Mouse (Mus musculus) A20 (cell line): ENCODE data around the gene Shroom2.
"Not testable (repeated sequence)": the region's sequence is repeated elsewhere in the genome, so short reads cannot be mapped to it uniquely, and the experiment has no call there.

Source experiments
- DNase-seq: peaks from one replicate; pipeline ENCODE4 v3.0.0-alpha.2; 2011; ENCODE audit warnings: low read depth, low spot score

Gene Shroom2

DNA sequence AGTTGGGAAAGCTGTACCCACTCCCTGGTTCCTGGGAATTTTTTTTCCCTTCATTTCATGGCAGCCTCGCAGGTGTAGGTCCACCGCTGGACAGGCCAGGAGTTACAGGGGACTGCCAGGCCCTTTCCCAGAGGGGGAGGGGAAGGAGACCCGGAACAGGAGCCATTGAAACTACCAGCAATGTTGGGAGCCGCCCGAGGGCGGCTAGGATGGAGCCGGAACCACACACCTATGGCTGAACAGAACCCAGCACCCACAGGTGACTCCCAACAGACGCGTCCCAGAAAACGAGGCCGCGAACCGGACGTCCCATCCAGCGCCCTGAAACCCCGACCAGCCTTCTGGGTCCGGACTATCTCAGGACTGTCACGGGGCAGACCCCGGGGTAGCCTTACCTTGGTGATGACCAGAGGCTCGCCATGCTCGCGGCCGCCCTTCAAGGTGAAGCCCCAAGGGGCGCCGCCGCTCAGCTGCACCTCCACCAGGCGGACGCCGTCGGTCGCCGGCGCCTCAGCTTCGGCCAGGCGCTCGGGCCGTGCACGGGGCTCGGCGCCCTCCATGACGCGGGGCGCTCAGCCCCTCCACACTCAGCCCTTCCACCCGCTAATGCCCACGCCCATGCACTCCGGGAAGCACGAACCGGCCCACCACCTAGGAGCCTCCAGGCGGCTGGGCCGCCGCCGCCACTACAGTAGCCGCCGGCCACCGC lies at the start of gene Shroom2:
Gene Shroom2 (minus strand): TSS at position 575 of the 709 bp plus-strand sequence.
- no peak for DNase-seq

DNA sequence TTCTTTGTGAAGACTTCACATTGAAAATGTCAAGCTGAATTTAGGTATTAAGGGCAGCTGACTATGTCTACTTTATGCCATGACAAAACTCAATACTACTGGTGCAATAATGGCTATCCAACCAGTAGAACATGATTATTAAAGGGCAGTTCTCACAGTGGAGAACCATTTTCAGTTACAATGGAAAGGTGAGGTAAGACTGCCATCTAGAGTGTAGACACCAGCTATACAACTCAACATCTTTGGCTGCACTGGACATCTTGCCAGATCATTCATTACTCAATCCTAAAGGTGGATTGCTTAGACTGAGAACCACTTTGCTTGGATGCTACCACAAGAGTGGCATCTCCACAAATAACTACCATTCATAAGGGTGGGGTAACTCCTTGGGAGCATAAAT lies 49.7 kb upstream of the Shroom2 start:
- peak; percentile 18 for DNase-seq

DNA sequence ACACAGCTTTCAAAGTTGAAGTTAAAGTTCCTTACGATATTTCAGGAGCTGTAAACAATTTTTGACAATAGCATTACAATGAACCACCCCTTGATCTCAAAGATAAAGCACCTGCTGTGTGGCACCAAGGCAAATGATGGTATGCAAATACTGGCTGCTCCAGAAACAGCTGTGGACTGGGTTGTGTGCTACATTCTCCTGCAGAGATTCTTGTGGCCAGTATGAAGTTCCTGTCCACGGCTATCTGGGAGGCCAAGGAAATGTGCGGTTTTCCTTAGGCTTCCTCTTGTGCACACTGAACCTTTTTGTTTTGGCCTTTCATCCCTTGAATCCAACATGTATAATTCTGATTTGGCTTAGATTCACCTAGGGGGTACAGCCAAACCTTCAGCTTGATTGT lies 44.1 kb upstream of the Shroom2 start:
- DNase-seq: peak; percentile 29

DNA sequence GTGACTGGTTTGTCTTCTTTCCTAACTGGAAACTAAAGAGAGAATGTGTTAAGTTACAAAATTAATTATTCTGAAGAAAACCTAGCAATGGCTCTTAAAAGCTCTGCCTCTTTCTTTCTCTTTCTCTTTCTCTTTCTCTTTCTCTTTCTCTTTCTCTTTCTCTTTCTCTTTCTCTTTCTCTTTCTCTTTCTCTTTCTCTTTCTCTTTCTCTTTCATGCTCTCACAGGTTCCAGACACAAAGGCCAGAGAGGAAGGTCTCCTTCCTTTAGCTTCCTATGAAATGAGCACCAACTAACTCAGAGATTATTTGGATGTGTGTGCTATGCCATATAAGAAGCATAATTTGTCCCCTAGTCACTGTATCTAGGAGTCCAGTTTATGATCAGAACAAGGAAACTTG lies 36.1 kb upstream of the Shroom2 start:
- DNase-seq: no peak

DNA sequence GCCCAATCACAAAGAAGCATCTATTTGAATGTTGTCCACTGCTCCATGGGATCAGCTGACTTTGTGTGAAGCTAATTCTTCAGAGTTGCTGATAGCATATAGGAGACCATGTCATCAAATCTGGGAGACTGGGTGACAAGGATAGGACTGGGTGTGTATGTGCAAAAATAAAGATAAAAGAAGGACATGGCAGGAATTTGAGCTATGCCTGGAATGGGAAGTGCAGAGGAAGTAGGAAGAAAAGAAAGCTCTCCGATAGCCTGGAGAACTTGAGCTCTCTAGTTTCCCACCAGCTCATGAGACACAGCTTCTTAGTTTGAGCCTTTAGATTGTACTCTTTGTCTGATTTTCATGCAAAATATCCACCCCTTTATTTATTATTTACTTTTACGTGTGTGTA lies 19.3 kb upstream of the Shroom2 start:
- no peak for DNase-seq

DNA sequence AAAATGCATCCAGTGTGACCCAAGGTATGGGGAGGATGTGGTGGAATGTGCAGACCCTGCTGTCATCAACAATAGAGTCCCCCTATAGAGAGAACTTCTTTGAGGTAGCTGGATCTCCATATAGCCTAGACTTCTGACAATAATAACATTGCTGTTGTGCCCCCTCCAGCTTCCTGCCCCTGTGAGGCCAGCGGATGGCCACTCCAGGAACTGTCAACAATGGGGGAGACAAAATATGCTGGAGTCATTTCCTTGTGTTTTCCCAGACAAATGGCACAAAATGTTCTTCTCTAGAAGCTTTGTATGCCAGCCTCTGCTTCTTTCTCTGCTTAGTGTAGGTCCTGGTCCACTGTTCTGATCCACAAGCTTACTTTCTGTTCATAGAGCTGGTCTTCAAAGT lies 18.9 kb upstream of the Shroom2 start:
- no peak for DNase-seq

DNA sequence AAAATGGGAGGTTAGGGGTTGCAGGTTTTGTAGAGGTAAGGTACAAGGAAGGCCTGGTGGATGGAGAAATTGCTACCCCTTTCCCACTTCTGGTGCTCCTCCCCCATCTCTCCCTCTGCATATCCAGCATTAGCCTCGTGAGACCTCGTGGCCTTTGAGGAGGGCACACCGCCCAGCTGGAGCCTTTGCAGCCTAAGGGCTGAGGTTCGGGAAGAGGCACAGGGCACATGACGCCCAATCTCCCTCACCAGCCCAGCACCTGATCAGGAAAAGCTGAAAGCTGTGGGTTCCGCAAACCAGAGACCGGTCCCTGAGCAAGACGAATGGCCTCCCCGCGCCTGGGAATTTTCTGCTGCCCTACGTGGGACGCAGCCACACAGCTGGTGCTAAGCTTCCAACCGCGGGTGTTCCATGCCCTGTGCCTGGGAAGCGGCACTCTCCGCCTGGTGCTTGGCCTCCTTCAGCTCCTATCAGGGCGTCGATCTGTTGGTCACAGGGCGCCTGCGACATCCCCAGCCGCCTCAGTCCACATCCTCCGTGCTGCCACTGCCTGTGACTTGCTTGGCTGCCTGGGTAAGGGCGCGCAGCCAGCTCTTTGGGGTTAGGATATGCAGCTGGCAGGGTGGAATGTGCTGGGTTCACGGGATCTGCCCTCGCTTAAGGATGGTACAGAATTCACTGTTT lies 12.6 kb upstream of the Shroom2 start, which contains the start of gene Gpr143:
Gene Gpr143 (plus strand): TSS at position 202 of the 684 bp plus-strand sequence.
- DNase-seq: no peak

DNA sequence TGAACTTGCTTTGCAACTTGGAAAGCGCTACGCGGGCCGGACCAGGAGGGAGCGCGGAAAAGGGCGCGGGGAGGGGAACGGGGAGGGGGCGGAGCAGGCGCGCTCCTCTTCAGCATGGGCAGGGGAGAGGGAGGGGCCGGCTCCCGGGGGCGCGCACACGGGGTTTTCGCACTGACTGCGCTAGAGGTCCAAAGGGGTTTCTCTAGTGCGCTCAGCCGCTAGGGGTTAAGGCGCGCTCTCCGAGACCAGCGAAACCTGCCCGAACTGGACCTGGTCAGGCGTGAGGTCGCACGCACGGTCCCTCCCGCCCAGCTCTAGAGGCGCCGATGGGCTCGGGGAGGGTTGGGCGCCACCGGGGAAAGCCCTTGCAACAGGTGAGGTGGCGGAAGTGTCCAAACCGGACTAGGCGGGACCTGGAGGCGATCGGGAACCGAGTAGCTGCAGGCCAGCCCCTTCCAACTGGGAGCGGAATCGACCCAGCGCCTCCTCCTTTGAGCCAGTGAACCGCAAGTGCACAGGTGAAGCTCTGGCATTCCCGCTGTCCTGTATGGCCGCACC lies 414 bp upstream of the Shroom2 start:
- no peak for DNase-seq

DNA sequence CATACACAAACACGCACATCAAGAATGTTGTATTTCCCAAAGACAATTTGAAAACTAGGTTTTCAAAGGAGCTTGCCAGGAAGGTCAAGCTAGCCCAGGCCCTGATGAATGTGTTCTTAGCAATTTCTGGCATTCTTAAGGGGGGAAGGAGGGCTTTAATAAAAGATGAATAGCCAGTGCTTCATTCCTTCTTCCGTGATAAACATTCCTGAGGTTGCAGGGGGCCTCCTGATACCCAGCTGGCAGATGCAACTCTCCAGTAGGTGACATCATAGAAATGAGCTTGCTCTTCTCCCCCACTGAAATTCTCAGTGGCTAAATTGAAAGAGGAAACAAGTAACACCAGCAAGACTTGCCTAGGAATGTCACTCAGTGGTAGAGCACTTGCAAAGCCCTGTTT lies 5.1 kb downstream of the Shroom2 start:
- DNase-seq: no peak

DNA sequence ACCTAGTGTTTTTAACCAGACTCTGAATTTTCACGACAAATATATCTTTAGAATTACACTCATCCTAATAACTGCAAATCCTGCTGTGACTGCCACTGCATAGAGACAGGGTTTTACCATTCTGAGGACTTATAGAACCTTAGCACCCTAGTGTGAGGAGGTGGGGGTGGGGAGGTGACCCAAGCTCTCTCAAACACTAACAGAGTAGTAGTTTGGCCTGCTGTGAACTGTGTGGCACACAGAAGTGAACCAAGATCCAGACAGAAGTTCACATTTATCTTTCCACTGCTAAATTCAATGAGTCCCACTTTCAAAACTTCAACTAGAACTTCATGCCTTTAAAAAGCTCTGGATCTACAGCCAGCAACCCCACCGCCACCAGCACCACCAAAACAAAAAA lies 6.4 kb downstream of the Shroom2 start:
- no peak for DNase-seq

DNA sequence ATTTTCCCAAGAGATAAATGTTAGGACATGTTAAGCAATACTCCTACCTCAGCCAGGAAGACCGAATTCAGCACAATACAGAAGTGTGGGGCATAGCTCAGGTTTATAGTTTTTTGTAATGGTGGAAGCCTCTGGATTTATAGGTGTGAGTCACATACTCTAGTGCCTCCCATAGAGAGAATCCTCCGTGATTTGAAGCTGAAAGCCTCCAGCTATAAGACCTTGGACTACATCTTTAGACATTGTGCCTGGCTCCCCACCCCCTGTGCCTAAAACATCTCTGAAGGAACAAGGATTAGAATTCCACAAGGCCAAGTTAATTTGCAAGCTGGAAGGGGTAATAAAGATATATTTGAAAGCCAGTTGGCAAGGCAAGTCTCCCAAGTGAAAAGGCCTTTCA lies 6.8 kb downstream of the Shroom2 start:
- DNase-seq: no peak

DNA sequence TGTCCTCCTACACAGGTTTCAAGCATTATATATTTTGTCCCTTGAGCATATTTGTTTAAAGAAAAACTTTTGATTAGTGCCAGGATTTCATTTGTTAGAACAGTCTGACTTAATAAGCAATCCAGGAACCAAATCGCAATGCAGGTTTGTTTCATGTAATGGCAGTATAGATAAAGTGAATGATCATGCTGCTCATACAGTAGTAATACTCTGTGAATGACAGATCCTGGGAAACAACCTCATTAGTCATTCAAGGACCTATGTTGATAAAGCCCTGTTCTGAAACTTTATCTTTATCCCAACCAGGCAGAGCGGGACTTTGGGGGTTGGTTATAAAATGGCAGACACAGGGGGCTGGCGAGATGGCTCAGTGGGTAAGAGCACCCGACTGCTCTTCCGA lies 13.0 kb downstream of the Shroom2 start:
- DNase-seq: no peak

DNA sequence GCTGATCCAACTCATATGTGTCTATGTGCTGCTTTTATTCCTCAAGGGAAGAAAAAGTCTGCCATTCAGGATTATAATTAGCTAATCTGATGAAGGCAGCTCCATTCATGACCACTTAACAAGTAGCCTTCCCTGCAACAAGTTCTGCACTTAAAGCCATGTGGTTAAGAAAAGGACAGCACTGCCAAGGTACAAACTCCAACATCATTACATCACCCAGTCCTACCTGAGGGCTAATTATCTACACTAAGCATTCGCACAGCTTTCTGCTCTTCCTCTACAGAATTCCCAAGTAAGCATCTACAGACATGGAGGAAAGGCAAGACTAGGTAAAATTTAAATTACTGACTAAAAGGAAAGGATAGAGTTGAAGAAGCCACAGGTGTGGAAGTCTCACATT lies 13.4 kb downstream of the Shroom2 start:
- no peak for DNase-seq

DNA sequence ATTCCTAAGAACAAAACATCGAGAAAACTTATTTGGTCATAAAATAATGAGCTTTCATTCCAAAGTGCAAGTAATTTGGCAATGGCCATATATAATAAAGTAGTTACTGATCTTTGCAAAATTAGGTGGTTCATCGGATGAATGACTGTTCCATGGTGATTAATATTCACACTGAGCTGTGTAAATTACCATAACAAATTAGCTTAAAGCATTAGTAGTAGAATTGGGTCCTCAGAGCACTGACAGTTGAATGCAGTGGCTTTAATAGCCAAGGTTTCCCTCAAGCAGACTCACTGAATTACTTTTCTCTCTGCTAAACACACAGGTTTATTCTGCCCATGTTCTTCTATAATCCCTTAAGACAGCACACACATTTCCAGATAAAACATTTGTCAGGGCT lies 23.3 kb downstream of the Shroom2 start:
- no peak for DNase-seq

DNA sequence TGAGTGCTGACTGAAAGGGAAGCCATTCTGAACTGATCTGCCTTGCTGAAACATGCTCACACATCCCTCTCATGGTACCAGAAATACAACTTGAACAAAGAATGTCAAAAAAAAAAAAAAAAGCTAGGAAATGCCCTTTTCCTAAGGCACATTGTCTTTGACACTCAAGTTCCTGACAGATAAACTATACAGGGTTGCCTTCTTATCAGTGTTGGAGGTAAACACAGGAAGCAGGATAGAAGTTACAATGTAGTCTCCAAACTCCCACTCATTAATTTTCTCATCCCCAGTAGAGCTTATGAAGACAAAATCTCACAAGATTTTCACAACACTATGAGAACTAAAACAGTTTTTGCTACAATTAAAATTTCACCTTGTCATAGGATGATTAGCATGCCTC lies 25.6 kb downstream of the Shroom2 start:
- no peak for DNase-seq

DNA sequence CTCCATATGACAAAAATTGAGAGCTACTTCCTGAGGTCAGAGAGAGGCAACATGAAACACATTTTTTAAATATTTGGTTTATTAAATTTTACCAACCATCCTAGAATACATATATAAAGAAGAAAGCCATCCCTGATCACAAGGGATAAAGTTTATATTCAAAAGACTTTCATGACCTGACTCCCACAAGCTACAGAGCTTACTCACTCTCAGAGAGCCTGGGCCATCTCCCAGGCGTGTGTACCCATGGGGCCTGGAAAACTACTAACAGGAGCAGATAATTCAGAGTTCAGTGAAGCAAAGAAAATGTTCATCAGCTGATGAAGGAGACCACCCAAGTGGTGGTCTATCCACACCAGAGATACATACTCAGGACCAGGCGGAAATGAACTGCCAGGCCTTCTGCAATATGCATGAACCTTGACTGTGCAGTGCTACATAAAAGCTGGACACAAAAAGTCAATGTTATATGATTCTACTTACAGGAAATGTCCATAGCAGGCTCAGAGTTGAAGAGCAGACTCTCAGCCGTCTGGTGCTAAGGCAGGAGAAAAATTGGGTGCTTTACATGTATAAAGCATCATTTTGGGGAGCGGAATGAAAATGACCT lies 30.4 kb downstream of the Shroom2 start:
- DNase-seq: no peak

DNA sequence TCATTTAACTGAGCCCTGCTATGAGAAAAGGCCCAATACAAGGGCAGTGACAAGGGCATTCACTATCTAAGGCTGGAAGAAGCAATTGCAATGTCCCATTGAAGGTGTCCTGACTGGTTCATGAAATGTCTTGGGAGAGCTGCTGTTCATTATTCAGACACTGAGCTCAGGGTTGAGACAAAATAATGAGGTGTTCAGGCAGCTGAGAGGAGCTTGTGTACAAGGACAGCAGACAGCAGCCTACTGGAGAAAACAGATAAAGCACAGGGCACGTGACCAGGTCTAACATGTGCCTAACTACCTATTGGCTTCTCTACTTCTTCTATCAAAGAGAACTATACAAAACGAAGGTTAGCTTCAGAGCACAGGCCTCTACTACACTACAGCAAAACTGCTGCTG lies 31.1 kb downstream of the Shroom2 start:
- DNase-seq: no peak

DNA sequence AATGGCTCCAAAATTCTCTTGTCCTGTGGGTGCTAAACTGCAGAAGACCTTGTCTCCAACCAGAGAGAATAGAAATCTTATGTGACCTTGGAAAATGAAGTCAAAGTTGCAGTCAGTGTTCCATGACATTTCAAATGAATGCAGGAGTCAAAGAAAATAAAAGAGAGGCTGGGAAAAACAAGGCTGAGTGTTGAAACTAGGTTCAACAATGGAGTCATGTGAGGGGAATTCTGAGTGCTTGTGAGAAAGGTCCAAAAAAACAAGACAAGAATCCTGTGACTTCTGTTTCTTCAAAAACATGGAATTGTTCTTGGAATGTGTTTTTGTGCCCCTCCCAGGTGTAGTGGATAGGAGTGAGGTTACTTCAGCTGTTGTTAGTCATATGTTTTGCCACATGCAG lies 34.0 kb downstream of the Shroom2 start:
- DNase-seq: no peak

DNA sequence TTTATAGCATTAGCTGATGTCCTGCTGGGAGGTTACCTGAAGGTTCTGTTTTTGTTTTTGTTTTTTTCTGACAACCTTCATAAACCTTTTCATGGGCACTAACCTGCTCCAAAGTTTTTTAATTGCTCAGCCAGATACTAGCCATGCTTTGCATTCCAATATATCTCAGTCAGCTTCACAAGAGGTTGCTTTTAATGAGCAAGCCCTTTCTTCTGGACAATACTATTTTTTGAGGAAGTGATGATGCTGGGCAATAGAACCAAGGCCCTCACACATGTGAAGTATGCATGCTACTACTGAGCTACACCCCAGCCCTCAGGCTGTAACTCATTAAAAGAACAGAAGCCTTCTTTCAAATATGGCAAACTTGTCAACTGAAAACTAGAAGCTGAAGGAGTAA lies 52.6 kb downstream of the Shroom2 start:
- DNase-seq: no peak

DNA sequence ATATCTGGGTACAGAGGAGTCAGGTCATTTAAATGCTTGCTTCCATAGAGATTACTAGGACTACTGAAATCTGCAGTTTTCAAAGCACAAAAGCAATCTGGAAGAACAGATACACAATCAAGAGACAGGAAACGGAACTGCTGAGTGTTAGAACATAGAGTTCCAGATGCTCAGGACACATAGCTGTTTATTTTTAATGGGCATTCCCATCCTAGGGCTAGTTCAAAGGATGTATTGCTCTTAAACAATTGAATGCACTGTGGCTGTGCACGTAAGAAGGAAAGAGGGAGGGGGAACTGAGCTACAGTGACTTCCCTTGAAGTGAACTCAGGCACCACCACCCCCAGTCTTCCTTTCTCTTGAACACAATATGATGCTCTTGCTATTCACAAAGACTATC lies 58.5 kb downstream of the Shroom2 start:
- not testable (repeated sequence) for DNase-seq

DNA sequence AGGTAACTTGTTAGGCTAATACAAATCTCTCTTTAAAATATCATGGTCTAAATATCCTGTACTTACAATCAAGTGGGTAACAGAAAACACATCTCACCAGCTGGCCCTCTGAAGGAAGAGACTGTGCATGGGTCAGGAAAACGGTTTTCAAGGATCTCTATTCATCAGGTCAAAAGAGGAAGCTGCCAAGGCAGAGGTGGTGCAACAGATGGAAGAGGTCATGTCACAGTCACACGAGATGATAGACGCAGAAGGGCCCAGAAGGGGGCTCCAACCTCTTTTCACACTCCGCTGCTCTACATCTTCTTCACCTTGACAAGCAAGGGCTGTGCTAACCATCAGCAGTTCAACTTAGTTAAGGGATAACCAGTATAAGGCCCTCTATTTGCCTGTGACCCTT lies 60.9 kb downstream of the Shroom2 start:
- DNase-seq: no peak

DNA sequence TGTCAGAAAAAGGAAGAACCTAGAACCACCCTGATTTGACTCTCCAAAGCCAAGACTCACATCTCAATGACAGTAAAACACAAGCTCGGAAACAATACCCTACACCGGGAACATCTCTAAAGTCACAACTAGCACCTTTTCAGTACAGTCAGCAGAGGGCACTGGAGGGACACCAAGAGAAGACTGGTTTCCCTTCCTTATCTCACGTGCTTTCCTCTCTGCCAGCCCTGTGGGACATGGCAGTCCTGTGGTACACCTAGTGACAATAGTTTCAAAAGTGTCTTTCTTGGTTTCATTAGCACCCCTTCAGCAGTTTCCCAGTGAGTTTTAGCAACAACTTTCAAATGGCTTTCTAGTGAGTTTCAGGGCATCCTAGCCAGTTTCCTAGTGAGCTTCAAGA lies 63.9 kb downstream of the Shroom2 start:
- peak; percentile 58 for DNase-seq

DNA sequence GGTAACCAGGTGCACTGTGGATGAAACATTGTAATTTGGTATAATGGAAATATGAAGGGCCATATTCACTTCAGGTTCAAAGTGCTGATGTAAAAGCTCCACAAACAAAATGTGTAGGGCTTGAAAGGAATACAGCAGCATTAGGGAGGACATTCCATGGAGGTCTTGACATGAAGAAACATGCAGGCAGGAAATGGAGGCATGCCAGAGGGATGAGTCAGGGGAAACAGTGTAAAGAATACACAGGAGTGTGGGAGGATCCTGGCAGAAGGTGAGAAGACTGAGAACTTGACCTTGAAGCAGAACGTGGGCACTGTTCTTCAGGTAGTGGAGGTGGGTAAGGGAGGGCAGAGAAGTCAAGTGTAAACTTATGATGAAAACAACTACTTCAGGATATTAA lies 65.6 kb downstream of the Shroom2 start:
- DNase-seq: no peak
